Mouse (Mus musculus): ENCODE measurements around the gene 0610037L13Rik. TPM values are rescaled to one million over a fixed set of nuclear protein-coding genes. Genes with fewer than 3 reads are reported as not detected.

Gene 0610037L13Rik
- total and polyA plus RNA-seq, 3 experiments = 40.7 to 54.3 (median 43.8) TPM

DNA sequence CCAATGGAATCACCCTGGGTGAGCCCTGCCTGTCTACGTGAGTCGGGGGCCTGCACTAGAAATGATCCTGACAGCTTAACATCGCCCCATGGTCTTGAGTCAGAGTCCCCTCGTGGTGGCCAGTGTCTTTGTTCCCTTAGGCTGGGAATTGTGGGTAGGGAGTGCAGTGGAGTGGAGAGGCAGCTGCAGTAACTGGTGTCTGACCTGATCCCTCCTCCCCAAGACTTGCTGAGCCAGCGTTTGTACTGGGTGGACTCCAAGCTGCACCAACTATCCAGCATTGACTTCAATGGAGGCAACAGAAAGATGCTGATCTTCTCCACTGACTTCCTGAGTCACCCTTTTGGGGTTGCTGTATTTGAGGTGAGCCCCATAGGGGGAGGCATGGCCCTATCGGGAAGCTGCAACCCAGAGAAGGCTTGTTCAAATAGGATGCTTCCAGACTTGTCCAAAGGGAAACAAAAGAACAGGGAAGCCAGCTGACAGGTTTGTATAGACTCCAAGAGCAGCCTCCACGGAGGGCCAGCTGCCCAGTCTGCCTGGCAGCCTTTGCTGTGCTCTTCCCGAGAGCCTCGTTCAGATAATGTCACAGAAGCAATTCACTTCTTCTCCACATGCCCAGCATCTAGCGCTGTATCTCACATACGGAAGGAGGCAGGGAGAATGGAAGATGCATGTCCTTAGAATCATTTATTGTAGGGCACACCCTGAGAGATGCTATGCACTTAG lies 32.5 kb upstream of the 0610037L13Rik start:
- in situ Hi-C loops (cut with MboI; ENCODE audit: low pct_ligation_motif_present, low pct_unique_long_range_greater_than_20kb, low sequenced_read_pairs) = no loop called here
- peaks cover 51 to 98% of the 10 kb centered on the region in 2 experiments for H3K36me3 ChIP-seq (replicated peaks in 1 of 2; ENCODE audit: control insufficient read depth in 1 of 2, insufficient read depth in 1 of 2, low read length in 1 of 2)
- no peak for DNase-seq (ENCODE audit: extremely low read depth)

DNA sequence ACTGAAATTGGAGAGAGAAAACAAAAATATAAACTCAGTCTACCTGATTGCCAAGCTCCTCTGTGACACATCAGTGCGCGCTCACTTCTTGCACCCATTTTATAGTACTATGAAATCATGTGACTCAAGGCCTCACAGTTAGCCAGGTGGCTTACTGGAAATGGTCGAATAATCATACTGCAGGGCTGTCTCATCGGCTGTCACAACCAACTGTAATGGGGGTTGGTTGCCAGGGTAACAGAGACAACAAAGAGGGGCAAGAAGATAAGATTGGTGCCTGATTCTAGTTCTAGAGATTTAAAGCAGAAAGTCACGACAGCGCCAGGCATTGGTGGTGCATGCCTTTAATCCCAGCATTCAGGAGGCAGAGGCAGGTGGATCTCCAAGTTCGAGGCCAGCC lies 30.6 kb upstream of the 0610037L13Rik start:
- DNase-seq (ENCODE audit: extremely low read depth) = no peak
- Histone ChIP-seq H3K27me3 (replicated peaks) (no peaks in the 10 kb centered on the region), H3K9ac (ENCODE audit: insufficient read depth, low read depth) (no peak overlapping the region), H3K4me1 (ENCODE audit: control insufficient read depth in 1 of 2, insufficient read depth in 2 of 2) (no peaks in the 10 kb centered on the region), H3K4me3 (replicated peaks in 1 of 3; ENCODE audit: low read depth in 2 of 3, low read length in 2 of 3, poor library complexity in 1 of 3) (no peak overlapping the region), H3K4me2 (ENCODE audit: insufficient read depth, low read depth, poor library complexity, severe bottlenecking) (no peak overlapping the region), H3K27ac (ENCODE audit: insufficient read depth, low read depth) (no peak overlapping the region), H3K79me2 (replicated peaks; ENCODE audit: control insufficient read depth, extremely low read depth, insufficient read depth, poor library complexity, severe bottlenecking) (no peaks in the 10 kb centered on the region), H3K9me3 (replicated peaks; ENCODE audit: low read length) (no peaks in the 10 kb centered on the region), H3K36me3 (replicated peaks in 1 of 2; ENCODE audit: control insufficient read depth in 1 of 2, insufficient read depth in 1 of 2, low read length in 1 of 2) (peaks cover 49 to 95% of the 10 kb centered on the region in 2 experiments)
- no peak for TF ChIP-seq MAX (IDR thresholded peaks at IDR 0.05; ENCODE audit: low read length)
- no peak for TF ChIP-seq TCF12 (IDR thresholded peaks at IDR 0.05; ENCODE audit: low read depth, low read length)
- no peak for TF ChIP-seq MEF2A (IDR thresholded peaks at IDR 0.05; ENCODE audit: borderline replicate concordance, low read depth, low read length)
- TF ChIP-seq EP300 (IDR thresholded peaks at IDR 0.05; ENCODE audit: low read length) = no peak
- no peak for TF ChIP-seq POLR2AphosphoS2 (IDR thresholded peaks at IDR 0.05; ENCODE audit: low read depth, low read length)
- TF ChIP-seq CTCF (conservative IDR thresholded peaks at IDR 0.05 in 1 of 2, IDR thresholded peaks at IDR 0.05 in 1 of 2; ENCODE audit: low read depth in 2 of 2, low read length in 2 of 2) = no peak
- no peak for TF ChIP-seq TBP (conservative IDR thresholded peaks at IDR 0.05; ENCODE audit: low read depth, low read length)
- dilution Hi-C loops (cut with MboI; ENCODE audit: extremely low pct_ligation_motif_present, extremely low pct_unique_long_range_greater_than_20kb, low sequenced_read_pairs) = no loop called here
- in situ Hi-C loops (cut with MboI; ENCODE audit: low pct_ligation_motif_present, low pct_unique_long_range_greater_than_20kb, low sequenced_read_pairs) = no loop called here

More for the DNA sequence above, 32.5 kb upstream of the 0610037L13Rik start:
- Histone ChIP-seq H3K27me3 (replicated peaks) (no peaks in the 10 kb centered on the region), H3K4me3 (replicated peaks in 1 of 3; ENCODE audit: low read depth in 2 of 3, low read length in 2 of 3, poor library complexity in 1 of 3) (no peak overlapping the region), H3K4me2 (ENCODE audit: insufficient read depth, low read depth, poor library complexity, severe bottlenecking) (no peak overlapping the region), H3K27ac (ENCODE audit: insufficient read depth, low read depth) (no peak overlapping the region), H3K4me1 (ENCODE audit: control insufficient read depth in 1 of 2, insufficient read depth in 2 of 2) (no peaks in the 10 kb centered on the region), H3K9me3 (replicated peaks; ENCODE audit: low read length) (no peaks in the 10 kb centered on the region), H3K79me2 (replicated peaks; ENCODE audit: control insufficient read depth, extremely low read depth, insufficient read depth, poor library complexity, severe bottlenecking) (no peaks in the 10 kb centered on the region), H3K9ac (ENCODE audit: insufficient read depth, low read depth) (no peak overlapping the region)
- dilution Hi-C loops (cut with MboI; ENCODE audit: extremely low pct_ligation_motif_present, extremely low pct_unique_long_range_greater_than_20kb, low sequenced_read_pairs) = no loop called here
- peak; percentile 44; the same call in 1 of the 2 replicates for TF ChIP-seq MAFK (IDR thresholded peaks at IDR 0.05; ENCODE audit: insufficient replicate concordance, low read length)
- TF ChIP-seq MXI1 (IDR thresholded peaks at IDR 0.05; ENCODE audit: low read depth, low read length) = no peak

DNA sequence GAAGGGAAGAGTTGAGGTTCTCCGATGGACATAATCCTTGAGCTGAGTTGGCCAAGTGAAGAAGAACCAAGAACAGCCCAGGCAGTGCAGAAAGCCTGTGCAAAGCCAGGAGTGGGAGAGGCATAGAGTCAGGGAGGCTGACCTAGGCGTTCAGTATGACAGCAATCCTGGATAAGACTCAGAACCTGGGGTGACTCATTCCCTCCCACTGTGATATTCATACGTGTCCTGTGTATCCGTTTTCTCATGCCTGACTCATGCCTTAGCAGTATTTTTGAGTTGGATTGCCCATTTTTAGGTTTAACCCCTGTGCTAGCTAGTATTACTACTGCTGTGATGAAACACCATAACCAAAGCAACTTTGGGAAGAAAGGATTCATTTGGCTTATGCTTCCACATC lies 24.7 kb upstream of the 0610037L13Rik start:
- DNase-seq (ENCODE audit: extremely low read depth) = no peak
- TF ChIP-seq TCF12 (IDR thresholded peaks at IDR 0.05; ENCODE audit: low read depth, low read length) (no peak), CTCF (conservative IDR thresholded peaks at IDR 0.05 in 1 of 2, IDR thresholded peaks at IDR 0.05 in 1 of 2; ENCODE audit: low read depth in 2 of 2, low read length in 2 of 2) (no peak), CHD1 (IDR thresholded peaks at IDR 0.05; ENCODE audit: low read depth, low read length) (no peak), SIN3A (IDR thresholded peaks at IDR 0.05; ENCODE audit: low read length) (no peak), POLR2AphosphoS2 (IDR thresholded peaks at IDR 0.05; ENCODE audit: low read depth, low read length) (no peak), MYC (IDR thresholded peaks at IDR 0.05; ENCODE audit: low read depth, low read length) (no peak), ZKSCAN1 (IDR thresholded peaks at IDR 0.05; ENCODE audit: borderline replicate concordance, low read depth, low read length) (no peak), MAZ (IDR thresholded peaks at IDR 0.05; ENCODE audit: low read depth, low read length) (no peak), RCOR1 (conservative IDR thresholded peaks at IDR 0.05; ENCODE audit: low read depth, low read length) (no peak), BHLHE40 (IDR thresholded peaks at IDR 0.05; ENCODE audit: low read depth, low read length) (no peak), USF2 (conservative IDR thresholded peaks at IDR 0.05; ENCODE audit: low read depth, low read length) (no peak), ZMIZ1 (IDR thresholded peaks at IDR 0.05; ENCODE audit: low read depth, low read length) (no peak), IRF4 (IDR thresholded peaks at IDR 0.05; ENCODE audit: low read depth, low read length) (no peak), ETS1 (conservative IDR thresholded peaks at IDR 0.05; ENCODE audit: low read depth, low read length) (no peak), MXI1 (IDR thresholded peaks at IDR 0.05; ENCODE audit: low read depth, low read length) (no peak), POLR2A (IDR thresholded peaks at IDR 0.05; ENCODE audit: low read depth, low read length) (no peak), HCFC1 (IDR thresholded peaks at IDR 0.05; ENCODE audit: low read depth, low read length) (no peak), NELFE (IDR thresholded peaks at IDR 0.05; ENCODE audit: low read depth, low read length) (no peak), USF1 (IDR thresholded peaks at IDR 0.05; ENCODE audit: low read depth, low read length) (no peak)
- in situ Hi-C loops (cut with MboI; ENCODE audit: low pct_ligation_motif_present, low pct_unique_long_range_greater_than_20kb, low sequenced_read_pairs) (no loop called here), dilution Hi-C loops (cut with MboI; ENCODE audit: extremely low pct_ligation_motif_present, extremely low pct_unique_long_range_greater_than_20kb, low sequenced_read_pairs) (no loop called here)
- no peaks in the 10 kb centered on the region for H3K9me3 ChIP-seq (replicated peaks; ENCODE audit: low read length)
- no peak overlapping the region for H3K9ac ChIP-seq (ENCODE audit: insufficient read depth, low read depth)
- no peaks in the 10 kb centered on the region for H3K79me2 ChIP-seq (replicated peaks; ENCODE audit: control insufficient read depth, extremely low read depth, insufficient read depth, poor library complexity, severe bottlenecking)
- H3K36me3 ChIP-seq (replicated peaks in 1 of 2; ENCODE audit: control insufficient read depth in 1 of 2, insufficient read depth in 1 of 2, low read length in 1 of 2) = peaks cover 19 to 75% of the 10 kb centered on the region in 2 experiments
- H3K4me1 ChIP-seq (ENCODE audit: control insufficient read depth in 1 of 2, insufficient read depth in 2 of 2) = no peaks in the 10 kb centered on the region
- no peak overlapping the region for H3K4me2 ChIP-seq (ENCODE audit: insufficient read depth, low read depth, poor library complexity, severe bottlenecking)
- no peaks in the 10 kb centered on the region for H3K27me3 ChIP-seq (replicated peaks)
- no peak overlapping the region for H3K27ac ChIP-seq (ENCODE audit: insufficient read depth, low read depth)
- H3K4me3 ChIP-seq (replicated peaks in 1 of 3; ENCODE audit: low read depth in 2 of 3, low read length in 2 of 3, poor library complexity in 1 of 3) = no peak overlapping the region

Data from CH12.LX (cell line).